Mouse (Mus musculus) neural tube, embryonic 11.5 days (tissue): ENCODE data around the gene Mrpl23. TPM values are rescaled to one million over a fixed set of nuclear protein-coding genes. Genes with fewer than 3 reads are reported as not detected.

Experiments
- microRNA counts: library from miRNA; unstranded; fragments of <30 nt; microRNA quantifications from one replicate; lab custom pipeline; 2015
- microRNA-seq: library from miRNA; unstranded; fragments of <30 nt; microRNA quantifications from one replicate; pipeline ENCODE4, GENCODE M21; 2016
- polyA plus RNA-seq: library from polyadenylated mRNA; unstranded; fragments of >200 nt; fragmentation: Nextera tagmentation; extraction: Ambion mirVana; gene quantifications from 2 replicates; pipeline ENCODE4 v1.2.1, GENCODE M21; 2014

The Mrpl23 gene
- polyA plus RNA-seq, 1 experiment from 2014 or later: 10.6 TPM

MicroRNAs within 50 kb of the gene (microRNA counts, 519-probe panel; counts per million panel counts)
- microRNA mmu-miR-675-3p (lab: Ali Mortazavi, UCI): 2,353 counts per million, percentile 60 among the panel's probes with 10 or more counts
- microRNA mmu-miR-675-5p (lab: Ali Mortazavi, UCI): 171 counts per million, percentile 57 among the panel's probes with 10 or more counts

Small RNA genes within 50 kb of the gene (microRNA-seq; reads per million reads assigned to microRNA genes)
- 51.8 reads per million, percentile 40 among the genes with 10 or more reads in this experiment for gene Mir675

Other genes with a start within 250 kb of the Mrpl23 start
- not detected in 2 replicates for gene Krtap5-1, start 235.6 kb upstream of the Mrpl23 start, polyA plus RNA-seq
- gene Krtap5-4, start 229.1 kb upstream of the Mrpl23 start, polyA plus RNA-seq: not detected in 2 replicates
- gene Ifitm10, start 158.9 kb upstream of the Mrpl23 start, polyA plus RNA-seq: not detected in 2 replicates
- gene Gm49369, start 150.0 kb upstream of the Mrpl23 start, polyA plus RNA-seq: not detected in 2 replicates
- 176 and 189 TPM in 2 replicates for gene Ctsd, start 144.6 kb upstream of the Mrpl23 start, polyA plus RNA-seq
- not detected in 2 replicates for gene Syt8, start 97.8 kb upstream of the Mrpl23 start, polyA plus RNA-seq
- gene Tnni2, start 90.9 kb upstream of the Mrpl23 start, polyA plus RNA-seq: 2.1 and 3.5 TPM in 2 replicates
- gene Lsp1, start 71.9 kb upstream of the Mrpl23 start, polyA plus RNA-seq: 15.1 and 21.0 TPM in 2 replicates
- 6.5 and 9.2 TPM in 2 replicates for gene Tnnt3, start 33.9 kb upstream of the Mrpl23 start, polyA plus RNA-seq
- 316 and 368 TPM in 2 replicates for gene Igf2, start 134.1 kb downstream of the Mrpl23 start, polyA plus RNA-seq
- not detected in 2 replicates for gene Gm49394, start 137.3 kb downstream of the Mrpl23 start, polyA plus RNA-seq
- gene Ins2, start 210.7 kb downstream of the Mrpl23 start, polyA plus RNA-seq: not detected in 2 replicates